Mouse (Mus musculus) MN1 (cell line): ENCODE results near the gene Klra10.
"Not testable (repeated sequence)": the region's sequence is repeated elsewhere in the genome, so short reads cannot be mapped to it uniquely, and the experiment has no call there.

ENCODE experiments used
- DNase-seq: peaks from one replicate; pipeline ENCODE4 v3.0.0-alpha.2; 2016; ENCODE audit warnings: low spot score

The Klra10 gene

DNA sequence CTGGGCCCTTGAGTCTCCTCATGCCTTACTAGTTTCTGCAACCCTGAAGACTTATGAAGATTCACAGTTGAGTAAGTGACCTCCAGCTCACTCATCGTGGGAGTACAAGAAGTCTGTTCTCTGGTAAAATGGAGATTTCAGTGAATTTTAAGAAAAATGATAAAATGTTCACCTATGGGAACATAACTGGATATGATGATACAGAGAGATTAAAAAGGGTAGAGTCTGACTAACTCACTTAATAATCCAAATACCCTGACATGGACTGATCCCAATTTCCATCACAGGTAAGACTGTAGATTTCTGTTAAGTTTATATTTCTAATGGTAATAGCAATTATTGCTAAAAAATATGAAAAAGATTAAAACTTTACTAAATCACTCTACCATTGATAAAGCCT is at the start of gene Klra10:
TSS of gene Klra10 (minus strand) at position 101 of the 400 bp plus-strand sequence.
- DNase-seq, result not testable (repeated sequence)

DNA sequence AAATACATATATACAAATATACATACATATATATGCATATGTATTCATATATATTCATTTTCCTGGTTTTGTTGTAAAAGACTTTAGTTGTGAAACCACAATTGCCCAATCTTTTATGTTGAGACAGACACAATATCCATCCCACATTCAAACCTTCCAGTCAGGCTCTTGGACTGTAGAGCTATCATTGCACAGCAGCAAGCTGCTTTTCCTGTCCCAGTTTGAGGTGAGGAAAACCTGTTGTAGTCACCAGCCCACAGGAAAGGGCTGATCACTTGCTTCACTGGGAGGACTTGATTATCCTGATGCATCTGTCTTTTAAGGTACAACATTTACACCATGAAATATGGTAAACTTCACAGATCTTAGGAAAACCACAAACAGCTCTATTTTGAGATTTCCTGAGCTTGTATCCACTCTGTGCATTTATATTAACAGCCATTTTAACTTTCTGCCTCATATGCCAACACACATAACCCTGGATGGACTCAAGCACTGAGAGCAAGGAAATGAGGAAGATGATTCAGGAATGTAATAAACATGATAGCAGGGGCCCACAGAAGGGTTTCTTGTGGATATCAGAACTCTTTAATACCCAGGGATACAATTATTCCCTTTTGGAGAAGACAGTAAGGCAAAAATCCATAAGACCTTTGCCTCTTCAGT is 6.4 kb upstream of the Klra10 start:
- no peak for DNase-seq

DNA sequence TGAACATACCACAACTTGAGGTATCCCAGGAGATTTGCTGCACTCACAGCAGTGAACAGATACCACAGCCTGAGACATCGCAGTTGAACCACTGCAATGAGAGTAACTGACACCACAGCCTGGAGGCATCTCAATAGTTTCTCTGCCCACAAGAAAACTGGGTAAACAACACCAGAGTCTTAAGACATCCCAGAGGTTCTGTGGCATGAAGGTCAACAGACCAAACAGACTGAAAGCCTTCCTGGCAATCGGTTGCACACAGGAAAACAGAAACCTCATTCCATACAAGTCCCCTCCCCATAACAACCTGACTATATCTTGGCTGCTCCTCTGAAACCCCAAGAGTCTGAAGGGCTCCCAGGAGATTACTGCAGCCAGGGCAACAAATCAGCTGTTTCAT is 26.4 kb downstream of the Klra10 start:
- no peak for DNase-seq

DNA sequence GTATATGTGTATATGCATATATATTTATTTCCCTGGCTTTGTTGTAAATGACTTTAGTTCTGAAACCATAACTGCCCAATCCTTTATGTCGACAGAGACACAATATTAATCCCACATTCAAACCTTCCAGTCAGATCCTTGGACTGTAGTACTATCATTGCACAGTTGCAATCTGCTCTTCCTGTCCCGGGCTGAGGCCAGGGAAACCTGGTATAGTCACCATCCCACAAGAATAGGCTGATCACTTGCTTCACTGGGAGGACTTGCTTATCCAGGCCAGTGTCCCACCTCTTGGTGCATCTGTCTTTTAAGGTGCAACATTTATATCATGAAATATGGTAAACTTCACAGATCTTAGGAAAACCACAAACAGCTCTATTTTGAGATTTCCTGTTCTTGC is 44.2 kb downstream of the Klra10 start:
- DNase-seq, result no peak

DNA sequence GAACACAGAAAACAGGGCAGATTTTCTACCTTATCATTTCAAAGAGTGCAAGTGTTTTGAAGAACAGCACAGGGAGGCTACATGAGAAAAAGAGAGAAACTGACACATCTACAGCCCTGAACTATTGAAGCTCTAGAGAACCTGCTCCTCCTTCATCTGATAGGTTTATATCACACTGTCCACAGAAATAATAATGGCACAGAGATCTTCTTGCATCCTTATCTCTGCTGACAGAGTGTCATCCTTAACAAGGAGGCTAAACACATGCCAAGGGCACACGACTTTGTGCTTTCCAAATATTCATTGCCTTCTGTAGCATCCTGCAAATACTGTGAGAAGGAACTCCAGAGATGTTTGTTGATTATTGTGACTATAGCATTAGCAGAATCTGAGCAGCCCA is 45.1 kb downstream of the Klra10 start:
- DNase-seq, result no peak

DNA sequence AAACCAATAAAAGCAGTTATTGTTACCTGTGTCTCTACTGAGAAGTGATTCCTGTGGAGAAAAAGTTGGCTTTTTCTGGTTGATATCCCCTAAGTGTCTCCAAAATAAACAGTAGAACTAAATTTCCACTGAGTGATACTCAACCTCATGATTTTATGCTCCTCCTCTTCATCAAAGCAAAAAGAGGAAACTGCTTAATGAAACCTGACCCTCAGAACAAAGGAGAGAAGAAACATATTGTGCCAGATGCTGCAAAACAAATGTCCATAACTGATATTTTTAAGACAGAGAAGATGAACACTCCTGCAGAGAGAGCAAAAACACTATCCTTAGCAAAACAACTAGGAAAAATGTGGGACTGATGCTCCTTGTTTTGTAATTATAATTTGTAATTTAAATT is 48.5 kb downstream of the Klra10 start, which contains the start of gene Klra7:
TSS of gene Klra7 (minus strand) at position 101 of the 400 bp plus-strand sequence.
- no peak for DNase-seq
